Mouse (Mus musculus): ENCODE results near the gene Rnf157.
A peak's percentile ranks its signal among the peaks of the same experiment; 100 is the strongest.
"Not testable (repeated sequence)": the region's sequence is repeated elsewhere in the genome, so short reads cannot be mapped to it uniquely, and the experiment has no call there.

Rnf157 gene

GRCm38 (mm10) chr11:116416196-116416943, 3.5 kb upstream of the Rnf157 start:
- no peak for DNase-seq

DNA sequence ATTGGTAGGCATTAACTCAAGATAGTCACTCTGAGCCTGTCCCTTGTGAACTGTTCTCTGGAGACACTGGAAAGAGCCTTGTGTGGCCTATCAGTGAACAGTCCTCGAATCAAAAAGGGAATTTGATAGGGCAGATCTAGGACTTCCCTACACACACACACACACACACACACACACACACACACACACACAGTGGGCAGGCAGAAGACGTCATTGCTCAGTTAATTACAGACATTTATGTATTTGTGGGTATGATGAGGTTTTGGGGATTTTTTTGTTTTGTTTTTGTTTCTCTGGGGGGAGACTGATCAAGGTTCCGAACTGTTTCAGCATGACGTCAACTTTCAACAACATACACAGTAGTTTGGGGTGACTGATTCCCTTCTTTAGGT, 795 bp upstream of the Rnf157 start:
- DNase-seq, result peak in 1 of 2 experiments; percentile 22

DNA sequence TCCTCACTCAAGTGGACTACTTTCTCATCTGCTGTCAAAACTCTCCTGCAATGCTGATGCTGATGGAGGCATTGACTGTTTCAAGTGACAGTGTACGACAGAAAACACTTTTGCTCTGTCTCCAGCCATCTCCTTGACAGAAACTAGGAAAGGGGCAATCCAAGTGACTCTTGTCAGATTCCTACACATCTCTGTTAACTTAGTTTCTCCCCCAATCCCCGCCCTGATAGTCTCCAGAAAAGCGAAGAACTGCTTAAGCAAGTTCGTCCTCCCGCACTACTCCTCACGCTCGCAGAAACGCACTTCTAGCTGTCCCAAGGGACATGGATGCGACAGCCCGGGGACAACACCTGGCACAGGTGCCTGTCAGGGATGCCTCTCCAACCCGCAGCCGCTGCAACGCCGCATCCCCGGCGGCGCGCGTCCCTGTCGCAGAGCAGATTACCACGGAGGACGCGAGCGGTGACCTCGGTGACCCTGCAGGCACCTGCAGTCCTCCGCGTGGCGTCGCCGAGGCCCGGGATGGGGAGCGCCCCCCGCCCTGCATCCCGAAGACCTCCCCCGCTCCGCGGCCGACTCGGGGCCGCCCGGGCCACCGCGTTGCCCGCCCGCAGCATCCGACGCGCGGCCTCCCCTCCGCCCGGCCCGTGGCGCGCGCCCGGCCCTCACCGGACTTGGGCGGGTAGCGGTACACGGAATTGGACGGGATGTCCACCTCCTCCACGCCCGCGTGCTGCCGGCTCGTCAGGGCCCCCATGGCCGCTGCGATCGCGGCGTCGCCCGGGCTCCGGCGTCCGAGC, 604 bp downstream of the Rnf157 start:
- peak; percentile 49 to 64 for DNase-seq

DNA sequence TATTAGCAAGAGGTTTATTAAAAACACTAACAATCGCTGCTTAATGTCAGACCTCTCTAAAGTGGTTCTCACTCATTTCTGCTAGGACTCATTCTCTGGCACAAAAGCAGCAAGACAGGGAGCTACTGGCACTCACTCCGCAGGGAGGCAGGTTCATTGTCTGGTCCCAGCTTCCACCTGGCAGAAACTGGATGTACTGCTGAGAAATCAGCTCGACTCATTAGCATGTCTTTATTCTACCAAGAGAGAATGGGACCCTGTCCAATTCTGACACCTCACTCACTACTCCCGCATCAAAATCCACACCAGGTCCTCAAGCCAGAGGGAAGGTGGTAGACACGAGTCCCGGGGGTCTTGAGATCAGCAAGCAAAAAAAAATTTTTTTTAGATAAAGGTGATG, 1.2 kb downstream of the Rnf157 start:
- peak; percentile 79 to 87 for DNase-seq

GRCm38 (mm10) chr11:116410415-116410814, 2.4 kb downstream of the Rnf157 start:
- not testable (repeated sequence) for DNase-seq

GRCm38 (mm10) chr11:116409008-116409407, 3.8 kb downstream of the Rnf157 start:
- no peak for DNase-seq

- no peak for DNase-seq
These were observed 6.6 kb downstream of the Rnf157 start for GRCm38 (mm10) chr11:116406231-116406728.

- no peak for DNase-seq
These were observed 7.2 kb downstream of the Rnf157 start for GRCm38 (mm10) chr11:116405601-116406000.

- DNase-seq, result no peak
These were observed 12.3 kb downstream of the Rnf157 start for GRCm38 (mm10) chr11:116400560-116400959.

GRCm38 (mm10) chr11:116398348-116398677, 14.5 kb downstream of the Rnf157 start:
- no peak for DNase-seq

- DNase-seq, result no peak
These were observed 15.1 kb downstream of the Rnf157 start for GRCm38 (mm10) chr11:116397517-116398347.

- DNase-seq, result no peak
These were observed 15.9 kb downstream of the Rnf157 start for GRCm38 (mm10) chr11:116396934-116397330.

GRCm38 (mm10) chr11:116396276-116396933, 16.4 kb downstream of the Rnf157 start:
- DNase-seq, result no peak

DNA sequence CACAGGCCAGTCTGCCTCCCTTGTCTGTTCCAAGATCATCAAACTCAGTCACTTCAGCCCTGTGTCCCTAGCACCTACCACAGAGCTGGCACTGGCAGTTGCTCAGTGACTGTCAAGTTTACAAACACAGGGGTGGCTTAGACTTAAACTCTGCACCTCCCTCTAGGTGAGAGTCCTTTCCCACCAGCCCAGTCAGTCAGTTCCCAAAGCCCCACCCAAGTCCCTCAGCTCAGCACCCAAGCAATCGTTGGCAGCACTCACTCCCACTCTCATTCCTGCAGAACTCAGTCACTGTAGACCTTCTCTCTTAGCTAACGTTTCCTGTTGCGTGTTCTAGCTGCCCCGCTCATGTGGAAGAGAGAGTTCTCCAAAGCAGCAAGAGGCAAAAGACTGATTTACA, 18.1 kb downstream of the Rnf157 start:
- DNase-seq, result no peak

DNA sequence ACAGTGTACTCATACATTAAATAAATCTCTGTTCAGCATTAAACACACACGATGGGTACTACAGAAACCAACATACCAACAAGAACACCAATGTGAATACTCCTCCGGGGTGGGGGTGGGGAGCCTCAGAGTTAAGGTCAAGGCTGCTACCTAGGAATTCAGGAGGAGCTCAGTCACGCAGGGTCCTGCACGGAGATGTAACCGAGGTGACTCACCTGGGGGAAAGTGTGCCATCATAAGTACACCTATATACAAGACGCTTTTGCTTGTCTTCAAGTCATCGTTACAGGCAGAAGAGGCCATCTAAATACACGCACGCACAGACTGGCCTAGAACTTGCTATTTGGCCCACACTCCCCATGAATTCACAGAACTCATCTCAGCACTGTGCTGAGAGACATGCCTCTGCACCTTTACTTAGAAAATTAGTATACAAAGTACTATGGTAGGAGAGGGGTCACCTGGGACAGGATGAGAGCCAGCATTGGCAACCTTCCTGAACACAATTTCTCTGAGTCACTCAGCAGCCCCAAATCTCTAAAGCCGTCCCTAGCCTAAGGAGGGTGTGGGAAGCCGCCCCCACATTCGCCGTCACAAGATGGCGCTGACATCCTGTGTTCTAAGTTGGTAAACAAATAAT, 23.9 kb downstream of the Rnf157 start:
- peak; percentile 42 to 54 for DNase-seq

DNA sequence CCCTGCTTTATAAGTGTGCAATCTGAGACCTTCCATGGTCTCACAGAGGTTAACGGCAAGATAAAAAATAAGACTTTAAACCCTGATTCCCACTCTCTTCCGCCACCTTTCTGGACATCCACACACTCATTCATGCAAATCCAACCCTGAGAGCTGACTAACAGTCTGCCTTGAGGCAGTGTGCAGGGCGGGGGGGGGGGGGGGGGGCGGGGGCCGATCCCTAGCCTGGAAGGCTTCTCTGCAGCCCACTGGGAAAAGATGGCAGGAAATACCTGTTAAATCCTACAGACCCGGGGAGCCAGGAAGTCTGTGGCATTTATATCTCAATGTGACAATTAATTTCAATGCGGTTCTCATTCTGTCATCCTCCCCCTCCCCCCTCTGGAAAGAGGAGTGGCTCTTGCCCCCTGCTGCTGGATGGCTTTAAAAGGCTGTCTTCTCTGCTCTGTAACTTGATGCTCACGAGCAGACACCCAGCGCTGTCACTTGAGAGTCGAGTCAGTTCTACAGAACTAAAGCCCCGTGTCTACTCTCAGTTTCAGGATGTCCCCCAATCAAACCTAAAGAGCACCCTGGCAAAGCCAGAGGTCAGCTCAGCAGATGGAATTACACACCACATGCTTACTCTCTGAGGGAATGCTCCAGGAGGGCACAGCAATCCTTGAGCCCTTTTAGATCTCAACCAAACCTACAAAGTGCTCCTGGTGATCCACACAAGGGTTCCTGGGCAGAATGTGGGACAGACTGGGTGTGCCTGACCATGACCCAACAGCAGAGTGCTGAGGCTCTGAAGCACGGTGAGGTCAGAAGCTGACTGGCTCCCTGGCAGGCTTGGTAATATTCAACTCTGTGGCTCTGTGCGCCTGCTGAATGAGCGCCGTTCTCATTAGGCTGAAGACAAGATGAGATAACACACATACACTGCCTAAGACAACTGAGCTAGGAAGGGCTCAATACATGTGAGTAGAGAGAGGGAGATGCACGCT, 25.5 kb downstream of the Rnf157 start:
- peak; percentile 34 to 47 for DNase-seq

DNA sequence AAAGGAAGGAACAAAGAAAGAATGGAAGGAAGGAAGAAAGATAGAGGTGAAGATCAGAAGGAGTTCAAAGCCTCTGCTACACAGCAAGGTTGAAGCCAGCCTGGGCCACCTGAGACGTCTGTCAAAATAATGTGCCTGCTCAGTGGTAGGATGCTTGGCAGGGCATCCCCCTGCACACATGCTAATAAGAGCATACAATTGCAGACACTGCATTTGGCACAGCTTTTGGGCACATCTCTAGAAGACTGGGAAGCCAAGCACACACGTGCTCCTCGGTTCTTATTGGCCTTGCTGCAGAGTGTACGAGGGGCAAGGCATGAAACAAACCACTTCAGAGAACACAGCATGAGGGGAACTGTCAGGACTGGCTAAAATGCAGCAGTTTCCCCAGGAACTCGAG, 26.8 kb downstream of the Rnf157 start:
- peak; percentile 78 to 85 for DNase-seq

- DNase-seq, result no peak
These were observed 28.7 kb downstream of the Rnf157 start for GRCm38 (mm10) chr11:116384171-116384570.

- DNase-seq, result not testable (repeated sequence)
These were observed 29.8 kb downstream of the Rnf157 start for GRCm38 (mm10) chr11:116383070-116383469.

DNA sequence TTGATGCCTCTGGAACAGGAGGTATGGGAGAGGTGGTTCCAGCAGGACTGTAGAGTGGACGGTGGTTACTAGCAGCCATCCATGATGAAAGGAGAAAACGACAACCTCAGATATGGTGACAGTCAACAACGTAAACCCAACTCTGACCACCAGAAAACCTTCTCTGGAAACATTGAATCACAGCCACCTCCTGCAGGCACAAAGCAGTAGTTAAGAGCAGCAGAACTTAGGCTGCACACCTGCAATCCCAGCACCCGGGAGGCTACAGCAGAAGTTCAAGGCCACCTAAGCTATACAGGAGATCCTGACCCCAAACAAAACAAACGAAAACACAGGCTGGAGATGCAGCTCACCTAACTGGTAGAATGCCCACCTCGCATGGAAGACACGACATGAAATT, 32.1 kb downstream of the Rnf157 start:
- DNase-seq, result no peak

DNA sequence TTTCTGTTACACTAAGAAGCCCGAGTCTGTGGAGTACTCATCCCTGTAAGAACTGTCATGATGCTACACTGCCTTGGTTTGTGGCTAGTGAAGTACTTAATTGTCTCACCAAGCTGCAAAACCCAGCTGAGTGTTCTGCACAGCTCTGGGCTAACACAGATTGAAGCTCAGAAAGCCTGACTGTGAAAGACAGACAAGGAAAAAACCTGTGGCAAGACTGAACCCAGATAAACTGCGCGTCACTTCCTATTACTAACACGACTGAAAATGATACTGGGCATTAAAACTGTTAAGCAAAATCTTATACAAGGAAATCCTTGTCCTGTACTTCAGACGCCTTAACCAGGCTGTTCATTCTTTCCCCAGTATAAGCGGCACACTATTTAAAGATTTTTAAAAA, 33.3 kb downstream of the Rnf157 start:
- no peak for DNase-seq

Data from cerebellum, postnatal 10 days (tissue).